Mouse (Mus musculus) MEL (cell line): Measurements from ENCODE around the gene Clhc1. TPM values are rescaled to one million over a fixed set of nuclear protein-coding genes. Genes with fewer than 3 reads are reported as not detected.

Experiments used
- DNase-seq: peaks from one replicate; pipeline ENCODE4 v3.0.0; 2011; ENCODE audit warnings: low read depth, low spot score
- H3K27ac ChIP-seq: 2 replicates; pipeline ENCODE4 v1.5.1; 2012; ENCODE audit warnings: low read depth, mild to moderate bottlenecking, control low read depth, low read length, moderate library complexity; ENCODE audit not compliant: control insufficient read depth
- H3K27me3 ChIP-seq, 2 experiments: fragments of 150-350 bp in 1 of 2; sonication (generic) in 1 of 2; 2 replicates each; pipeline ENCODE4 v1.6.1; 2012; ENCODE audit warnings: low read length in 2 of 2, mild to moderate bottlenecking in 2 of 2, improper control_type of control experiment in 1 of 2, moderate library complexity in 1 of 2; ENCODE audit not compliant: insufficient read depth in 2 of 2, control insufficient read depth in 1 of 2
- H3K36me3 ChIP-seq, 2 experiments: 2 replicates each; pipeline ENCODE4 v1.6.1; 2012 to 2014; ENCODE audit warnings: low read length in 2 of 2, improper control_type of control experiment in 1 of 2, inconsistent platforms in 1 of 2, mild to moderate bottlenecking in 1 of 2; ENCODE audit not compliant: insufficient read depth in 2 of 2, control insufficient read depth in 1 of 2
- H3K4me1 ChIP-seq, 2 experiments: fragments of 150-350 bp in 1 of 2; sonication (generic) in 1 of 2; 2 replicates each; pipeline ENCODE4 v1.6.1; 2012; ENCODE audit warnings: low read length in 2 of 2, improper control_type of control experiment in 1 of 2, mild to moderate bottlenecking in 1 of 2; ENCODE audit not compliant: insufficient read depth in 2 of 2, control insufficient read depth in 1 of 2
- H3K4me3 ChIP-seq, 2 experiments: fragments of 150-350 bp in 1 of 2; sonication (generic) in 1 of 2; 2 replicates each; pipeline ENCODE4 v1.5.1; 2012; ENCODE audit warnings: low read depth in 2 of 2, low read length in 2 of 2, mild to moderate bottlenecking in 2 of 2, moderate library complexity in 2 of 2, control low read depth in 1 of 2, improper control_type of control experiment in 1 of 2; ENCODE audit not compliant: control insufficient read depth in 1 of 2, insufficient read depth in 1 of 2
- H3K79me2 ChIP-seq: 2 replicates; pipeline ENCODE4 v1.6.1; 2012; ENCODE audit warnings: mild to moderate bottlenecking, low read length, moderate library complexity; ENCODE audit not compliant: control insufficient read depth, poor library complexity, insufficient read depth
- H3K9ac ChIP-seq: 2 replicates; pipeline ENCODE4 v1.6.1; 2012; ENCODE audit warnings: low read depth, mild to moderate bottlenecking, control low read depth, low read length, moderate library complexity; ENCODE audit not compliant: control insufficient read depth, poor library complexity, severe bottlenecking
- H3K9me3 ChIP-seq: fragments of 150-350 bp; sonication (generic); replicated peaks from 2 replicates; pipeline ENCODE4 v1.6.1; 2012; ENCODE audit warnings: mild to moderate bottlenecking, low read length, improper control_type of control experiment, moderate library complexity; ENCODE audit not compliant: insufficient read depth
- BHLHE40 ChIP-seq: IDR thresholded peaks from 2 replicates; pipeline ENCODE4 v1.6.1; 2012; ENCODE audit warnings: low read depth, mild to moderate bottlenecking, inconsistent platforms, low read length, improper control_type of control experiment, borderline replicate concordance
- E2F4 ChIP-seq: IDR thresholded peaks from 2 replicates; pipeline ENCODE4 v1.6.1; 2011; ENCODE audit warnings: low read depth, low read length, improper control_type of control experiment, borderline replicate concordance
- ELF1 ChIP-seq: IDR thresholded peaks from 2 replicates; pipeline ENCODE4 v1.6.1; 2014; ENCODE audit warnings: low read depth, mild to moderate bottlenecking, inconsistent platforms, low read length, improper control_type of control experiment, moderate library complexity
- EP300 ChIP-seq, 2 experiments: IDR thresholded peaks; 2 replicates each; pipeline ENCODE4 v1.6.1; 2011; ENCODE audit warnings: improper control_type of control experiment in 2 of 2, low read length in 2 of 2, low read depth in 1 of 2, mild to moderate bottlenecking in 1 of 2
- ETS1 ChIP-seq: IDR thresholded peaks from 2 replicates; pipeline ENCODE4 v1.6.1; 2012; ENCODE audit warnings: low read depth, mild to moderate bottlenecking, inconsistent platforms, low read length, improper control_type of control experiment, moderate library complexity
- GATA1 ChIP-seq: IDR thresholded peaks from 2 replicates; pipeline ENCODE4 v1.6.1; 2011; ENCODE audit warnings: low read depth, low read length, improper control_type of control experiment
- MAX ChIP-seq: IDR thresholded peaks from 2 replicates; pipeline ENCODE4 v1.6.1; 2011; ENCODE audit warnings: low read length, improper control_type of control experiment
- MAZ ChIP-seq: IDR thresholded peaks from 2 replicates; pipeline ENCODE4 v1.6.1; 2012; ENCODE audit warnings: low read depth, mild to moderate bottlenecking, inconsistent platforms, low read length, improper control_type of control experiment
- MEF2A ChIP-seq: IDR thresholded peaks from 2 replicates; pipeline ENCODE4 v1.6.1; 2014; ENCODE audit warnings: low read depth, mild to moderate bottlenecking, inconsistent platforms, low read length, improper control_type of control experiment; ENCODE audit not compliant: poor library complexity, insufficient replicate concordance, severe bottlenecking; ENCODE audit errors: extremely low read depth
- MXI1 ChIP-seq: IDR thresholded peaks from 2 replicates; pipeline ENCODE4 v1.6.1; 2011; ENCODE audit warnings: mild to moderate bottlenecking, low read depth, low read length, improper control_type of control experiment
- NELFE ChIP-seq: IDR thresholded peaks from 2 replicates; pipeline ENCODE4 v1.6.1; 2011; ENCODE audit warnings: low read depth, low read length, improper control_type of control experiment
- POLR2A ChIP-seq, 2 experiments: IDR thresholded peaks; 2 replicates each; pipeline ENCODE4 v1.6.1; 2011 to 2012; ENCODE audit warnings: low read length in 2 of 2, mild to moderate bottlenecking in 2 of 2, control low read depth in 1 of 2, improper control_type of control experiment in 1 of 2, low read depth in 1 of 2, moderate library complexity in 1 of 2; ENCODE audit not compliant: control insufficient read depth in 1 of 2, insufficient read depth in 1 of 2, poor library complexity in 1 of 2
- RCOR1 ChIP-seq: IDR thresholded peaks from 2 replicates; pipeline ENCODE4 v1.6.1; 2012; ENCODE audit warnings: low read depth, mild to moderate bottlenecking, inconsistent platforms, low read length, improper control_type of control experiment
- SIN3A ChIP-seq: IDR thresholded peaks from 2 replicates; pipeline ENCODE4 v1.6.1; 2012; ENCODE audit warnings: low read length, improper control_type of control experiment, inconsistent platforms
- TCF12 ChIP-seq: IDR thresholded peaks from 2 replicates; pipeline ENCODE4 v1.6.1; 2014; ENCODE audit warnings: low read depth, mild to moderate bottlenecking, inconsistent platforms, low read length, improper control_type of control experiment, moderate library complexity
- UBTF ChIP-seq: IDR thresholded peaks from 2 replicates; pipeline ENCODE4 v1.6.1; 2012; ENCODE audit warnings: low read depth, mild to moderate bottlenecking, inconsistent platforms, low read length, improper control_type of control experiment, moderate library complexity, borderline replicate concordance; ENCODE audit not compliant: insufficient read depth
- ZKSCAN1 ChIP-seq: IDR thresholded peaks from 2 replicates; pipeline ENCODE4 v1.6.1; 2012; ENCODE audit warnings: low read depth, mild to moderate bottlenecking, inconsistent platforms, low read length, improper control_type of control experiment, moderate library complexity
- polyA plus RNA-seq, 2 experiments: library from polyadenylated mRNA; stranded (reverse) in 1 of 2; unstranded in 1 of 2; fragments of >175 nt in 1 of 2; fragments of >200 nt in 1 of 2; gene quantifications; 2 replicates each; pipeline versions ENCODE4 v1.2.1 to v1.2.4; 2012; ENCODE audit warnings: low replicate concordance in 2 of 2, low read depth in 1 of 2; ENCODE audit not compliant: insufficient read length in 2 of 2, insufficient read depth in 1 of 2, missing spikeins in 1 of 2
- total RNA-seq: library from RNA; depleted of rRNA; stranded (reverse); fragments of 300-350 nt; gene quantifications from 2 replicates; pipeline ENCODE4 v1.2.3, GENCODE M21; 2012; rRNA removed

Gene Clhc1
- total and polyA plus RNA-seq, 3 experiments, result 0.08 to 0.62 TPM; not detected in 1

GRCm38 (mm10) chr11:29627706-29628105 lies 80.0 kb downstream of the Clhc1 start:
- peaks cover 0 to 4% of the 10 kb centered on the region in 2 experiments; a peak in 2 of 4 replicates for H3K27me3 ChIP-seq
- H3K9me3 ChIP-seq, result no peaks in the 10 kb centered on the region
- TF ChIP-seq MXI1 (no peak), MAZ (no peak), ELF1 (no peak), EP300 (IDR thresholded peaks at IDR 0.05; ENCODE audit: low read depth in 1 of 2, low read length in 2 of 2) (no peak), ETS1 (no peak), ZKSCAN1 (no peak), MEF2A (no peak), BHLHE40 (no peak), TCF12 (no peak), POLR2A (IDR thresholded peaks at IDR 0.05; ENCODE audit: control insufficient read depth in 1 of 2, insufficient read depth in 1 of 2, low read depth in 1 of 2, low read length in 2 of 2, poor library complexity in 1 of 2) (no peak), MAX (no peak), UBTF (no peak), GATA1 (no peak), RCOR1 (no peak), SIN3A (no peak), NELFE (no peak), E2F4 (no peak)
- 0 out of 4 replicates have a peak, but pooled peaks cover 0 to 2% of the 10 kb centered on the region in 2 experiments for H3K36me3 ChIP-seq
- no peak overlapping the region for H3K4me3 ChIP-seq
- H3K79me2 ChIP-seq, result no peaks in the 10 kb centered on the region
- no peak for DNase-seq
- no peak overlapping the region for H3K9ac ChIP-seq
- peaks cover 0 to 2% of the 10 kb centered on the region in 2 experiments; a peak in 1 of 4 replicates for H3K4me1 ChIP-seq
- H3K27ac ChIP-seq, result no peak overlapping the region

Other genes starting within 250 kb of the Clhc1 start
- gene Ccdc88a, start 174.3 kb upstream of the Clhc1 start, total RNA-seq, result 4.0 and 4.4 TPM in 2 replicates
- gene Ccdc88a, start 174.3 kb upstream of the Clhc1 start, polyA plus RNA-seq, result 100 to 1,000 TPM in 1 of 2 experiments, 1 to 10 TPM in 1; 5.9 to 225 TPM
- gene Prorsd1, start 32.9 kb upstream of the Clhc1 start, total RNA-seq, result 46.9 and 51.7 TPM in 2 replicates
- 10 to 100 TPM in 1 of 2 experiments, not detected in 1; 48.7 TPM for gene Prorsd1, start 32.9 kb upstream of the Clhc1 start, polyA plus RNA-seq
- gene Mtif2, start 21.5 kb upstream of the Clhc1 start, total RNA-seq, result 32.7 and 38.2 TPM in 2 replicates
- 100 to 1,000 TPM in 1 of 2 experiments, 10 to 100 TPM in 1; 22.5 to 161 TPM for gene Mtif2, start 21.5 kb upstream of the Clhc1 start, polyA plus RNA-seq
- 1,978 and 2,403 TPM in 2 replicates for gene Rps27a, start 159 bp downstream of the Clhc1 start, total RNA-seq
- 1,000 to 10,000 TPM in 1 of 2 experiments, 100 to 1,000 TPM in 1; 560 to 1,339 TPM for gene Rps27a, start 159 bp downstream of the Clhc1 start, polyA plus RNA-seq
- gene Rtn4, start 145.0 kb downstream of the Clhc1 start, total RNA-seq, result 46.5 and 53.1 TPM in 2 replicates
- 100 to 1,000 TPM in 1 of 2 experiments, 10 to 100 TPM in 1; 57.8 to 202 TPM for gene Rtn4, start 145.0 kb downstream of the Clhc1 start, polyA plus RNA-seq